Mouse (Mus musculus) left cerebral cortex, postnatal 36 days (tissue): ENCODE results near the gene Brip1. TPM values are rescaled to one million over a fixed set of nuclear protein-coding genes. Genes with fewer than 3 reads are reported as not detected.

ENCODE experiments used
- DNase-seq, 2 experiments: peaks; one replicate each; pipeline ENCODE4 v3.0.0; 2021 to 2022; ENCODE audit warnings: low spot score in 2 of 2, mixed read lengths in 1 of 2
- intact Hi-C: fragments of 180-260 bp; cut with DNase I; formaldehyde crosslinking; loops from one replicate; pipeline ENCODE4 v1.15.1; 2025
- total RNA-seq, 2 experiments: library from RNA; stranded (reverse); gene quantifications; 2 replicates each; pipeline ENCODE4 v1.2.3; 2021

The Brip1 gene
- total RNA-seq, 2 experiments from 2014 or later, result 0.07 to 0.23 TPM

- intact Hi-C loops, result no loop called here
- no peak for DNase-seq
Observed at GRCm38 (mm10) chr11:86039994-86040393, 161.0 kb downstream of the Brip1 start.

GRCm38 (mm10) chr11:86039355-86039754, 161.6 kb downstream of the Brip1 start:
- DNase-seq, result no peak
- intact Hi-C loops, result no loop called here

GRCm38 (mm10) chr11:86038701-86039100, 162.3 kb downstream of the Brip1 start:
- DNase-seq, result no peak
- intact Hi-C loops, result no loop called here

DNA sequence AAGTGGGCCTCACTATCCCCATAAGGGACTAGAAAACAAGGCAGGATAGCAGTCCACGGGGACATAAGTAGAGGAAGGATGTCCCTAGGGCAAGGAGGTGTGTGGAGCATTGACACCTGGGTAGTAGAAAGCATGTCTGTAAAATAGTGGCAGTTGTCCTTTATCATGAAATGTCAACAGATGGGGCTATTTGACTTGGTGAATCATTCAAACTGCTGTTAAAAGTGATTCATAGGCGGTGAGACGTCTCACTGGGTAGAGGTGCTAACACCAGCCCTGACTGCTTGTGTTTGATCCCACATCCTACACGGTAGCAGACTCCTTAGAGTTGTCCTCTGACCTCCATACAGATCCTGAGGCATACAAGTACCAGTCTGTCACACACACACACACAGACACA, 168.1 kb downstream of the Brip1 start:
- intact Hi-C loops, result no loop called here
- DNase-seq, result no peak

GRCm38 (mm10) chr11:86028034-86028433, 173.0 kb downstream of the Brip1 start:
- intact Hi-C loops, result no loop called here
- DNase-seq, result no peak

GRCm38 (mm10) chr11:86026556-86027194, 174.3 kb downstream of the Brip1 start:
- intact Hi-C loops, result no loop called here
- no peak for DNase-seq

- no peak for DNase-seq
Observed at GRCm38 (mm10) chr11:86022439-86022838, 178.6 kb downstream of the Brip1 start.

GRCm38 (mm10) chr11:86020033-86020432, 181.0 kb downstream of the Brip1 start:
- no peak for DNase-seq
- intact Hi-C loops, result no loop called here

More at GRCm38 (mm10) chr11:86022439-86022838, 178.6 kb downstream of the Brip1 start:
- intact Hi-C loops, result no loop called here

- intact Hi-C loops, result no loop called here
- DNase-seq, result no peak
Observed at GRCm38 (mm10) chr11:86016242-86016641, 184.8 kb downstream of the Brip1 start.

- DNase-seq, result no peak
- intact Hi-C loops, result no loop called here
Observed at GRCm38 (mm10) chr11:86013087-86013486, 187.9 kb downstream of the Brip1 start.

DNA sequence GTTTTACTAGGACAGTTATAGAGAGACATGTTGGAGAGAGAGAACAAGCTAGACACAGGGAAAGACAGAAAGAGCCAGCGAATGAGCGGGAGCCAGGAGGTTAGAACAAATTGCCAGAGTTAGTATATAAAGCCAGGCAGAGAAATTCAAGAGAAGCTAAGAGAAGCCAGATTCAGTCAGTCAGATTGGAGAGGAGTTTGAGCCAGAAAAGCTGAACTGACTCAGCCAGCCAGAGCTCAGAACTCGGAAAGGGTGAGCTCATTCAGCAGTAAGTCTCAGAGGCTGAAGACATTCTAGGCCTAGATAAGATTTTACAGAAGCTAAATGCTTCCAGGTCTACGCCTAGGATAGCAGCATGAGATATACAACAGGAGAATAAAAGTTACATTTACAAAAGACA, 190.5 kb downstream of the Brip1 start:
- intact Hi-C loops, result no loop called here
- DNase-seq, result no peak

DNA sequence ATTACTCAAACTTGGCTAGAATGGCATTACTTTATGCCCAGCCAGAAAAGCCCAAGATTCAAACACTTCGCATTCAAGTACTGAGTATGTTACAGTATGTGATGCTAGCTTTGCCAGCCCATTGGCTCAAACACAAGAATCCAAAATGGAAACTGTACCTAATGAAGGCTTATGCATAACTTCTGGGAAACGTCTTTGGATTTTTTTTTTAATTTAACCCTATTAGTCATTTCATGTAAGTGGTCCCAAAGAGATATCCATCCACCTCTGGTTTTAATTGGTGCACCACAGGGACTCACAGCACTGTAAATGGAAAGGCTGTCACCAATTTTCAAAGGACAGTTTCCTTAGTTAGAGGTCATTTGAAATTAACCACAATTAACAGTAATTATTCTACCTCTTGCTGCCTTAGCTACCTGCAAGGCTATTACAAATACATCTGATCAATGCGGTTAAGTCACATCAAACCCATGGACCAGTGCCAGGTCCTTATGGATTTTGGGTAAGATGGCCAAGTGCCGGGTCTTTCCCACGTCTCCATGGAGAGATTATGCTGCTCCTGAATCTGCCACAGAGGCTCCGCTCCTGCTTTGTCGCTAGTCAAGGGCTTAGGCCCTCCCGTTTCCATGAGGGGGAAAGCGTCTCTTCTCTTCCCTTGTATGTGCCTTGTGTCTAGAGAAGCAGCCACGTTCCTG, 192.6 kb downstream of the Brip1 start:
- intact Hi-C loops, result no loop called here
- no peak for DNase-seq

Other genes starting within 250 kb of the Brip1 start
- gene Ints2, start 56.4 kb upstream of the Brip1 start, total RNA-seq, result 10 to 100 TPM; 21.0 to 28.2 TPM
- gene Med13, start 156.4 kb upstream of the Brip1 start, total RNA-seq, result 10 to 100 TPM; 50.5 to 65.0 TPM